Mouse (Mus musculus): Measurements from ENCODE around the gene Olr1. TPM values are rescaled to one million over a fixed set of nuclear protein-coding genes. Genes with fewer than 3 reads are reported as not detected.
A peak's percentile ranks its signal among the peaks of the same experiment; 100 is the strongest.

Gene Olr1
- polyA plus RNA-seq, 1 experiment from 2014 or later, result not detected

DNA sequence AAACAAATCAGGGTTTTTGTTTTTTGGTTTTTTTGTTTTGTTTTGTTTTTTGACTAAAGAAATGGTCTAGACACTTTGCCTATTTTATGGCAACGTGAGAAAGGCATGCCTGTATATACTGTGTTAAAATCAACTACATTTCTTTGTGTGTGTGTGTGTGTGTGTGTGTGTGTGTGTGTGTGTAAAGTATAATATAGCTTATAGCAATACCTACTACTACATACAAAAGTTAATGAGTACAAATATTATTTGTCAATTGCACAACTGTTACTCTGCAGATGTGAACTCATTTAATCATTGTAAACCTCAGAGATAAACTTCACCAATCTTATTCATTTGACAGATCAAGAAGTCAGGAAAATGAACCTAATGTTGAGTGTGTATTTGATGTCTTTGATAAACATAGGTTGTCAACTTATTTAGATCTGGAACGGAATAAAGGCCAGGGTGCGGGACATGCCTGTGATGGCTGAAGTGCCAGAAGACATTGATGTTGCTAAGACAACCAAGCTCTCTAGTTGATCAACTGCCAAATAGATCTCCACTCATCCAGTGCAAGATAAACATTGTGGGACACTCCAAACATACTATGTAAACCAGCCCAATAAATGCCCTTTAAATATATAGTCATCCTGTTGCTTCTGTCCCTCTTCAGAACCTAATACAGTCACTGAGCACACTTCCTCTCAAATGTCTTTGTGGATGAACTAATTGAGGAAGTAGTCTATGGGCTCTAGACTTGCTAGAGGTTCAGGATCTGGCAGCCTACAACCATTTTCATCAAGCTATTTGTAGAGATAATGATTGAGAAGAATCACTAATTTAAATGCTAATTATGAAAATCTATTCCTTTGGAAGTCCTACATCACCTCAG is 9.4 kb downstream of the Olr1 start:
- DNase-seq (ENCODE audit: low spot score) (no peak), ATAC-seq (no peak)
- H3K4me2 ChIP-seq (ENCODE audit: low read length), result no peak overlapping the region
- no peak overlapping the region for H3K27ac ChIP-seq (ENCODE audit: low read depth, low read length)
- no peaks in the 10 kb centered on the region for H3K36me3 ChIP-seq (ENCODE audit: control insufficient read depth, insufficient read depth, low read length)
- H3K4me3 ChIP-seq (ENCODE audit: low read depth, low read length), result no peak overlapping the region
- WGBS, result 93% methylated on average over 3 of the region's 3 CpGs
- H3K9ac ChIP-seq (ENCODE audit: low read length), result no peak overlapping the region
- no peaks in the 10 kb centered on the region for H3K9me3 ChIP-seq (replicated peaks; ENCODE audit: control insufficient read depth, low read length)
- no peaks in the 10 kb centered on the region for H3K27me3 ChIP-seq (replicated peaks; ENCODE audit: control insufficient read depth, insufficient read depth, low read length)
- H3K4me1 ChIP-seq (ENCODE audit: control insufficient read depth, insufficient read depth, low read length), result no peaks in the 10 kb centered on the region

DNA sequence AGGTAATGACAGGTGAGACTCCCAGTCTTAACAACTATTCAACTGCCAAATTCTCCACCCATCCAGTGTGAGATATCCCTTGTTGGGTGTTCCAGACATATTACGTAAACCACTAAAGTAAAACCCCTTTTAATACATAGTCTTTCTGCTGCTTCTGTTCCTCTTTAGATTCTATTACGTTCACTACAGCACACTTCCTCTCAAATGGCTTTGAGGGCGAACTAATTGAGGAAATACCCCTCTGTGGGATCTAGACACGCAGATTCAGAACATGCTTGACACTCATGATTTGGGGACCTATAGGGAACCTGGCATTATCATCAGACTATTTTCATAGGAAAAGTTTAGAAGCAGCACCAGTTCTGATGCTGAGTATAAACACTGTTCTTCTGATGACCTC is 12.0 kb downstream of the Olr1 start:
- no peak for ATAC-seq
- Histone ChIP-seq H3K27me3 (replicated peaks; ENCODE audit: control insufficient read depth, insufficient read depth, low read length) (no peaks in the 10 kb centered on the region), H3K4me2 (ENCODE audit: low read length) (no peak overlapping the region), H3K4me1 (ENCODE audit: control insufficient read depth, insufficient read depth, low read length) (no peaks in the 10 kb centered on the region), H3K36me3 (ENCODE audit: control insufficient read depth, insufficient read depth, low read length) (no peaks in the 10 kb centered on the region), H3K9me3 (replicated peaks; ENCODE audit: control insufficient read depth, low read length) (no peaks in the 10 kb centered on the region), H3K27ac (ENCODE audit: low read depth, low read length) (no peak overlapping the region), H3K9ac (ENCODE audit: low read length) (no peak overlapping the region), H3K4me3 (ENCODE audit: low read depth, low read length) (no peak overlapping the region)
- DNase-seq (ENCODE audit: low spot score), result no peak
- WGBS, result 81% methylated on average over 4 of the region's 4 CpGs

DNA sequence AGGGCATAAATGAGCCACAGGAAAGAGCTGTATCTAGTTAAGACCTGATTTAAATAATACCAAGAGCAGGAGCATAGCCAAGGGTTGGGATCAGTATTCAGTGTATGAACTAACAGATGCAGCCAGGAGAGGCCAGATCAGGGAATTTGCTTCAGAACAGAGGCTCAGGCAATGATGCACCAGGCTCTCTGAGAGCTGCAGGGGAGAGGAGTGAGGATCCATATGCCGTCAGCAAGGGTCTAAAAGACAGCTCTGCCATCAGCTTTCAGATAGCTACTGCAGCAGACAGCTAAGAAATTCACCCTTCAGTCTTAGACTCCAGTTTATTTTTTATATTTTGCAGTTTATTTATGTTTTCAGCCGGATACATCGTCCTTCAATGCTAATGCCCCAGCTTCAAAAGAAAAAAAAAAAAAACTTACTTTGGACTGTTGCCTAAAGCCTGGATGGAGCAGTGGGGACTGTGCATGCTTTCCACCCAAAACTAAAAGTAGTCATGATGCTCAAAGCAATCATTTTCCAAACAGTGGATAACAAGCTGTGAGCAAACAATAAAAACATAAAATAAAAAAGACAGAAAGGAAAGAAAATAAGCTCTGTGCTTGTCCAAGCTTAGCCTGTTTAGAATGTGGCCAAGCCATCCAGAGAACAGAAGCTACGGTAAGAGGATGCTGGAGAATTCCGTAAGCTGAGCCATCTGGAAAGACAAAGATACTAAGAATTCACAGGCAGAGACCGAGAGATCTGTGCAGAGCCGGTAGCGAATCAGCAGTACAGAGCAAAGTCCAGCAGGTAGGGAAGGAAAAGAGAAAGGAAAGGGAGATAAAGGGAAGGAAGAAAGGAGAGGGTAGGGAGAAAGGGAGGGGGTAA is 26.6 kb downstream of the Olr1 start:
- Histone ChIP-seq H3K4me3 (ENCODE audit: low read depth, low read length) (no peak overlapping the region), H3K4me1 (ENCODE audit: control insufficient read depth, insufficient read depth, low read length) (no peaks in the 10 kb centered on the region), H3K9me3 (replicated peaks; ENCODE audit: control insufficient read depth, low read length) (no peaks in the 10 kb centered on the region), H3K36me3 (ENCODE audit: control insufficient read depth, insufficient read depth, low read length) (no peaks in the 10 kb centered on the region), H3K4me2 (ENCODE audit: low read length) (peak overlapping the region; percentile 23), H3K27ac (ENCODE audit: low read depth, low read length) (peak overlapping the region; percentile 70), H3K9ac (ENCODE audit: low read length) (peak overlapping the region; percentile 8; the same call in 1 of the 2 replicates), H3K27me3 (replicated peaks; ENCODE audit: control insufficient read depth, insufficient read depth, low read length) (no peaks in the 10 kb centered on the region)
- ATAC-seq (peak; percentile 93), DNase-seq (ENCODE audit: low spot score) (peak; percentile 86)
- WGBS, result 48% methylated on average over 8 of the region's 8 CpGs

DNA sequence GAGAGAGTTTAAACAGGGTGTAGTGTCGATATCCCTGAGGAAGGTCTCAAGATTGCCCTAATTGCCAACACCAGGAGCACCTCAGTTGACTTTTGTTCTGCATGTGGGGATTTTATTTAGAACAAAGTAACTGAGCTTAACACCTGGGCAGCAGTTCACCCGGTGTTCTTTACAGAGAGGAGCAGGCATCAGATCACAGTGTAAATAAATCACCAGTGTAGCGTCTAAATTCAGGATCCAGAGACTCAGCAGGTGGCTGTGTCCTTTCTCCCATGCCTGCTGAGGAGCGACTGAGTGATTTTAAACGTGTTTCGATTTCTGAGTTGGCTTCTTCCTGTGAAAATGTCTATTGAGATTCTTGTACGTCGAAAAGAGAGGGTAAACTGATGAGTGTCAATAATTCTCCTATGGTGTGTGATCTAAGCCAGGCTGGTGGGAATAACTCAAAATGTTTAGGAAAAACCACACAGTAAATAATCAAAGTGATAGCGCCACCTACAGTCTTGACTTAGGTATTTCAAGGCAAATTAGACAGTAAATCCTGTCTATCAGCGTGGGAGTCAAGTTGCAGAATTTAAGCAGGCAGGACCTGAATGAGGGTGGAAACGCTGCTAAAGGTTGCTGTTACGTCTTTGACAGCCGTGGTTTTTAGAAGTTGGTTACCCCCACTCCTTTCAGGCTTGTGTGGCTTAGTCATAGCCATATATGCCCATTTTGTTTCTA is 30.4 kb downstream of the Olr1 start:
- ATAC-seq, result no peak
- WGBS, result 37% methylated on average over 13 of the region's 13 CpGs
- peak; percentile 38 for DNase-seq (ENCODE audit: low spot score)

DNA sequence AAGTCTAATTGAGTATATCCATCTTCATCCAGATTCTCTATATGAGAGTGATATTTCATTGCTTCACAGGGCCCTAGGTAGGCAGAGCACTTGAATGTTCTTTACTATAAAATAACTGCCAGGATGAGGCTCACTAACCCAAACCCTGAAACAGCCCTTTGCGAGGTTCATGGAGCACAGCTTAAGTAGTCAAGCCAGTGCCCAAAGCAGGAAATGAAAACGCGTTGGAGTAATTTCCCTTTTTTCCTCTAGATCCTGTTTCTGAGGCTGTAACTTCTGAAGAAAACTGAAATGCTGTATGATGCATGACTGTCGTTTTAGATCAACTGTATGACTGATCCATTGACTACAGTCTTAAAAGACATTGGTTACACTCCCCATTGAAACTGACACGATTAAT is 34.3 kb downstream of the Olr1 start:
- DNase-seq (ENCODE audit: low spot score) (no peak), ATAC-seq (no peak)
- no peak overlapping the region for H3K27ac ChIP-seq (ENCODE audit: low read depth, low read length)
- no peaks in the 10 kb centered on the region for H3K4me1 ChIP-seq (ENCODE audit: control insufficient read depth, insufficient read depth, low read length)
- no peak overlapping the region for H3K4me3 ChIP-seq (ENCODE audit: low read depth, low read length)
- WGBS, result 86% methylated on average over 5 of the region's 5 CpGs
- H3K36me3 ChIP-seq (ENCODE audit: control insufficient read depth, insufficient read depth, low read length), result no peaks in the 10 kb centered on the region
- no peaks in the 10 kb centered on the region for H3K9me3 ChIP-seq (replicated peaks; ENCODE audit: control insufficient read depth, low read length)
- H3K27me3 ChIP-seq (replicated peaks; ENCODE audit: control insufficient read depth, insufficient read depth, low read length), result no peaks in the 10 kb centered on the region
- no peak overlapping the region for H3K4me2 ChIP-seq (ENCODE audit: low read length)
- no peak overlapping the region for H3K9ac ChIP-seq (ENCODE audit: low read length)

More for the DNA sequence above, 30.4 kb downstream of the Olr1 start:
- Histone ChIP-seq H3K4me1 (ENCODE audit: control insufficient read depth, insufficient read depth, low read length) (no peaks in the 10 kb centered on the region), H3K9me3 (replicated peaks; ENCODE audit: control insufficient read depth, low read length) (no peaks in the 10 kb centered on the region), H3K4me2 (ENCODE audit: low read length) (no peak overlapping the region), H3K9ac (ENCODE audit: low read length) (no peak overlapping the region), H3K27ac (ENCODE audit: low read depth, low read length) (no peak overlapping the region), H3K4me3 (ENCODE audit: low read depth, low read length) (no peak overlapping the region), H3K36me3 (ENCODE audit: control insufficient read depth, insufficient read depth, low read length) (no peaks in the 10 kb centered on the region), H3K27me3 (replicated peaks; ENCODE audit: control insufficient read depth, insufficient read depth, low read length) (no peaks in the 10 kb centered on the region)

DNA sequence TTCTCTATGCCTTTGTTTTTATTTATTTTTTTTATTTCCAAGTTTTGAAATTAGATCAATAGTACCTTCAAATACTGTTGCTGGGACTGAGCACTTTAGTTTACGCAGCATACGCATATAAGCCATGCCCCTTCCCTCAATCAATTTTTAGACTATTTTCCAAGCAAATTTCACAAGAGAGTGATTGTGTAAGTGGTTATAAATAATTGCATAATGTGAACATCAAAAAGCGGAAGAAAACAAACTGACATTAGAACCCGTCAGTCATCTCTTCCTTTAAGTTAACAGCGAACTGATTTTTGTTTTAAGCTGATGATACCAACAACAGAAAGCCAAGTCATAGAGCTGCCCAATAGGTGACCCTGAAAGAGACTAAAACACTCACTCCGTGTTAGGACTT is 35.6 kb downstream of the Olr1 start:
- H3K9ac ChIP-seq (ENCODE audit: low read length), result no peak overlapping the region
- H3K27me3 ChIP-seq (replicated peaks; ENCODE audit: control insufficient read depth, insufficient read depth, low read length), result no peaks in the 10 kb centered on the region
- 92% methylated on average over 6 of the region's 6 CpGs for WGBS
- no peaks in the 10 kb centered on the region for H3K36me3 ChIP-seq (ENCODE audit: control insufficient read depth, insufficient read depth, low read length)
- no peak for DNase-seq (ENCODE audit: low spot score)
- no peak overlapping the region for H3K4me3 ChIP-seq (ENCODE audit: low read depth, low read length)
- H3K27ac ChIP-seq (ENCODE audit: low read depth, low read length), result no peak overlapping the region
- no peak overlapping the region for H3K4me2 ChIP-seq (ENCODE audit: low read length)
- ATAC-seq, result no peak
- H3K4me1 ChIP-seq (ENCODE audit: control insufficient read depth, insufficient read depth, low read length), result no peaks in the 10 kb centered on the region
- H3K9me3 ChIP-seq (replicated peaks; ENCODE audit: control insufficient read depth, low read length), result no peaks in the 10 kb centered on the region

DNA sequence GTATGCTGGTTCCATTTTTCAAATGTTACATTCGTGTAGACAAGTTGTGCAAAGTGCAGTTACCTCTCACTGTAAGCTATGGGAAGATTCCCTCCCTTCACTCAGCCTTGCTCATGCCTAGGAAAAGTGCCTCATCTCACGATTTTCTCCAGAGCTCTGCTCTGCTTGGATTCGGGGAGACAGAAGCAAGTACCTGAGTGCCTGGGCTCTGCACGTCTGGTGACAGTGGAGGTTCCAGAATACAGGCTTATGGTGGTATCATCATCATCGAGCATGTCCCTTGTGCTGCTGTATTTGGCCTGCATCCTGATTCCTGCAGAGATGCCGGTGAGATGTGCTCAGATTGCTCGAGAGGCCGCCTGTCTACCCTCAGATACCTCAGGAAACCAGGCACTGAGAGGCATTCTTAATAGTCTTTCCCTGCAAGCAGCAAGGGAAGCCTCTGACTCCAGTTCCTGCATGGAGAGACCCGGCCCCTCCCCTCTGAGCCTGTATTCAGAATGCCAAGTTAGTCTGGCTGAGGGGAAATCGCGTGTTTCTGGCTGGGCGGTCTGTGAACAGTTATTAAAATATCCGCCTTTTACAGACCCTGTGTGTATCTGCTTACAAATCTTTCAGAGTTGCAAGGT is 55.4 kb downstream of the Olr1 start, which contains the start of gene Clec1a:
Clec1a (minus strand) TSS at position 590 of the 629 bp plus-strand sequence.
- WGBS, result 61% methylated on average over 13 of the region's 13 CpGs
- H3K27ac ChIP-seq (ENCODE audit: low read depth, low read length), result no peak within 1 kb of the TSS
- no peaks in the 10 kb centered on the region for H3K36me3 ChIP-seq (ENCODE audit: control insufficient read depth, insufficient read depth, low read length)
- H3K4me2 ChIP-seq (ENCODE audit: low read length), result no peak within 1 kb of the TSS
- H3K27me3 ChIP-seq (replicated peaks; ENCODE audit: control insufficient read depth, insufficient read depth, low read length), result no peaks in the 10 kb centered on the region
- DNase-seq (ENCODE audit: low spot score) (peak; percentile 17), ATAC-seq (no peak)
- no peak within 1 kb of the TSS for H3K4me3 ChIP-seq (ENCODE audit: low read depth, low read length)
- H3K4me1 ChIP-seq (ENCODE audit: control insufficient read depth, insufficient read depth, low read length), result no peaks in the 10 kb centered on the region
- H3K9me3 ChIP-seq (replicated peaks; ENCODE audit: control insufficient read depth, low read length), result no peaks in the 10 kb centered on the region
- H3K9ac ChIP-seq (ENCODE audit: low read length), result no peak within 1 kb of the TSS

DNA sequence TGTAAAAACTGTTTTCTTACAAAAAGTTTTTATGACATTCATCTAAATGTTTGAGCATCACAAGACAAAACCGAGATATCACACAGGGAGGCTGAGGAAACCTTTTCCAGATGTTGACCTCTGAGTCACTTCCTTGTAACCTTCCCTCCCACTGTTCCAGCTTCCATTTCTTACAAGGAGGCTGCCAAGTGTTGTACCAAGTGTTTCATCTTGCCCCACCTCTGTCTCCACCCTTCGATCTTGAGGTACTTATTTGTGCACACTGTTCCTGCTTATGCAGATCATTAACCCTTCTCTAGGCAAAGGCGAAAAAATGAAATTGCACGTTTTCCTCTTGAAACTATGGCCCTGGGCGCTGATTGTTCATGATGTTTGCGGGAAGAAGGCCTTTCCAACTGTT is 57.2 kb downstream of the Olr1 start:
- DNase-seq (ENCODE audit: low spot score) (no peak), ATAC-seq (no peak)
- H3K9me3 ChIP-seq (replicated peaks; ENCODE audit: control insufficient read depth, low read length), result no peaks in the 10 kb centered on the region
- WGBS, result 82% methylated on average over 6 of the region's 6 CpGs
- no peaks in the 10 kb centered on the region for H3K27me3 ChIP-seq (replicated peaks; ENCODE audit: control insufficient read depth, insufficient read depth, low read length)
- H3K9ac ChIP-seq (ENCODE audit: low read length), result no peak overlapping the region
- no peaks in the 10 kb centered on the region for H3K4me1 ChIP-seq (ENCODE audit: control insufficient read depth, insufficient read depth, low read length)
- H3K4me3 ChIP-seq (ENCODE audit: low read depth, low read length), result no peak overlapping the region
- H3K27ac ChIP-seq (ENCODE audit: low read depth, low read length), result no peak overlapping the region
- no peaks in the 10 kb centered on the region for H3K36me3 ChIP-seq (ENCODE audit: control insufficient read depth, insufficient read depth, low read length)
- H3K4me2 ChIP-seq (ENCODE audit: low read length), result no peak overlapping the region
